Mouse (Mus musculus): Measurements from ENCODE around the gene Pth1r.
A peak's percentile ranks its signal among the peaks of the same experiment; 100 is the strongest.

GRCm38 (mm10) chr9:110672462-110673106 lies 74.4 kb downstream of the Pth1r start:
- TF ChIP-seq CTCF (IDR thresholded peaks at IDR 0.05; ENCODE audit: extremely low read depth, insufficient read depth, low read length) (peak; percentile 56), POLR2A (IDR thresholded peaks at IDR 0.05; ENCODE audit: extremely low read depth, insufficient read depth, low read length) (no peak)

Data from cortical plate, adult 2 months (tissue).